Mouse (Mus musculus): ENCODE data around the gene Swsap1. TPM values are rescaled to one million over a fixed set of nuclear protein-coding genes. Genes with fewer than 3 reads are reported as not detected.
A peak's percentile ranks its signal among the peaks of the same experiment; 100 is the strongest.

Gene Swsap1
- polyA plus RNA-seq, 1 experiment = 5.7 TPM

- WGBS = 31% methylated on average over 2 of the region's 2 CpGs
- no peak for TF ChIP-seq POLR2A (IDR thresholded peaks at IDR 0.05; ENCODE audit: borderline replicate concordance, control insufficient read depth, low read depth, low read length)
- peak; percentile 75 for TF ChIP-seq CTCF (IDR thresholded peaks at IDR 0.05; ENCODE audit: control insufficient read depth, insufficient read depth, low read length)
- H3K4me1 ChIP-seq (ENCODE audit: control insufficient read depth, insufficient read depth, low read length) = no peaks in the 10 kb centered on the region
- no peak overlapping the region for H3K4me3 ChIP-seq (replicated peaks; ENCODE audit: control insufficient read depth, low read depth, low read length)
- H3K27ac ChIP-seq (ENCODE audit: control insufficient read depth, insufficient read depth, low read depth, low read length, poor library complexity) = no peak overlapping the region
Measured at GRCm38 (mm10) chr9:21977972-21978371, 22.4 kb downstream of the Swsap1 start.

- no peak overlapping the region for H3K27ac ChIP-seq (ENCODE audit: control insufficient read depth, insufficient read depth, low read depth, low read length, poor library complexity)
- WGBS = 86% methylated on average over 4 of the region's 4 CpGs
- no peak for TF ChIP-seq CTCF (IDR thresholded peaks at IDR 0.05; ENCODE audit: control insufficient read depth, insufficient read depth, low read length)
- TF ChIP-seq POLR2A (IDR thresholded peaks at IDR 0.05; ENCODE audit: borderline replicate concordance, control insufficient read depth, low read depth, low read length) = no peak
Measured at GRCm38 (mm10) chr9:21978398-21979128, 23.0 kb downstream of the Swsap1 start.

GRCm38 (mm10) chr9:21983911-21984310 lies 28.4 kb downstream of the Swsap1 start:
- H3K4me3 ChIP-seq (replicated peaks; ENCODE audit: control insufficient read depth, low read depth, low read length) = no peak overlapping the region
- no peak overlapping the region for H3K27ac ChIP-seq (ENCODE audit: control insufficient read depth, insufficient read depth, low read depth, low read length, poor library complexity)
- no peaks in the 10 kb centered on the region for H3K4me1 ChIP-seq (ENCODE audit: control insufficient read depth, insufficient read depth, low read length)
- 65% methylated on average over 3 of the region's 3 CpGs for WGBS
- TF ChIP-seq CTCF (IDR thresholded peaks at IDR 0.05; ENCODE audit: control insufficient read depth, insufficient read depth, low read length) = no peak
- TF ChIP-seq POLR2A (IDR thresholded peaks at IDR 0.05; ENCODE audit: borderline replicate concordance, control insufficient read depth, low read depth, low read length) = no peak

More at GRCm38 (mm10) chr9:21978398-21979128, 23.0 kb downstream of the Swsap1 start:
- H3K4me3 ChIP-seq (replicated peaks; ENCODE audit: control insufficient read depth, low read depth, low read length) = no peak overlapping the region
- H3K4me1 ChIP-seq (ENCODE audit: control insufficient read depth, insufficient read depth, low read length) = no peaks in the 10 kb centered on the region

GRCm38 (mm10) chr9:21987592-21988342 lies 32.2 kb downstream of the Swsap1 start:
- H3K27ac ChIP-seq (ENCODE audit: control insufficient read depth, insufficient read depth, low read depth, low read length, poor library complexity) = no peak overlapping the region
- TF ChIP-seq POLR2A (IDR thresholded peaks at IDR 0.05; ENCODE audit: borderline replicate concordance, control insufficient read depth, low read depth, low read length) (no peak), CTCF (IDR thresholded peaks at IDR 0.05; ENCODE audit: control insufficient read depth, insufficient read depth, low read length) (no peak)
- 13% methylated on average over 36 of the region's 36 CpGs for WGBS
- H3K4me3 ChIP-seq (replicated peaks; ENCODE audit: control insufficient read depth, low read depth, low read length) = no peak overlapping the region
- H3K4me1 ChIP-seq (ENCODE audit: control insufficient read depth, insufficient read depth, low read length) = no peaks in the 10 kb centered on the region

GRCm38 (mm10) chr9:21988421-21989101 lies 33.0 kb downstream of the Swsap1 start:
- WGBS = 3% methylated on average over 32 of the region's 32 CpGs
- Histone ChIP-seq H3K4me1 (ENCODE audit: control insufficient read depth, insufficient read depth, low read length) (no peaks in the 10 kb centered on the region), H3K4me3 (replicated peaks; ENCODE audit: control insufficient read depth, low read depth, low read length) (no peak overlapping the region), H3K27ac (ENCODE audit: control insufficient read depth, insufficient read depth, low read depth, low read length, poor library complexity) (no peak overlapping the region)
- no peak for TF ChIP-seq POLR2A (IDR thresholded peaks at IDR 0.05; ENCODE audit: borderline replicate concordance, control insufficient read depth, low read depth, low read length)
- no peak for TF ChIP-seq CTCF (IDR thresholded peaks at IDR 0.05; ENCODE audit: control insufficient read depth, insufficient read depth, low read length)

- 3% methylated on average over 42 of the region's 42 CpGs for WGBS
- no peaks in the 10 kb centered on the region for H3K4me1 ChIP-seq (ENCODE audit: control insufficient read depth, insufficient read depth, low read length)
- H3K27ac ChIP-seq (ENCODE audit: control insufficient read depth, insufficient read depth, low read depth, low read length, poor library complexity) = no peak within 1 kb of the TSS
- TF ChIP-seq CTCF (IDR thresholded peaks at IDR 0.05; ENCODE audit: control insufficient read depth, insufficient read depth, low read length) = no peak
- TF ChIP-seq POLR2A (IDR thresholded peaks at IDR 0.05; ENCODE audit: borderline replicate concordance, control insufficient read depth, low read depth, low read length) = no peak
- no peak within 1 kb of the TSS for H3K4me3 ChIP-seq (replicated peaks; ENCODE audit: control insufficient read depth, low read depth, low read length)
Measured at GRCm38 (mm10) chr9:21989230-21990110, 33.9 kb downstream of the Swsap1 start, which contains the start of gene Rgl3. Rgl3 (minus strand) TSS chr9:21989446.

- H3K4me3 ChIP-seq (replicated peaks; ENCODE audit: control insufficient read depth, low read depth, low read length) = no peak overlapping the region
- TF ChIP-seq POLR2A (IDR thresholded peaks at IDR 0.05; ENCODE audit: borderline replicate concordance, control insufficient read depth, low read depth, low read length) = no peak
- TF ChIP-seq CTCF (IDR thresholded peaks at IDR 0.05; ENCODE audit: control insufficient read depth, insufficient read depth, low read length) = no peak
- H3K4me1 ChIP-seq (ENCODE audit: control insufficient read depth, insufficient read depth, low read length) = no peaks in the 10 kb centered on the region
- 83% methylated on average over 4 of the region's 4 CpGs for WGBS
- no peak overlapping the region for H3K27ac ChIP-seq (ENCODE audit: control insufficient read depth, insufficient read depth, low read depth, low read length, poor library complexity)
Measured at GRCm38 (mm10) chr9:21992227-21992626, 36.7 kb downstream of the Swsap1 start.

All from bone marrow, adult 2 months (tissue).